Mouse (Mus musculus) olfactory bulb, adult 2 months (tissue): ENCODE measurements around the gene Garnl3.

Experiments
- CTCF ChIP-seq: fragments of 200-500 bp; IDR thresholded peaks from 2 replicates; pipeline ENCODE4 v1.5.1; 2012; ENCODE audit warnings: low read depth, mild to moderate bottlenecking, low read length, moderate library complexity; ENCODE audit not compliant: insufficient read depth
- POLR2A ChIP-seq: fragments of 200-500 bp; IDR thresholded peaks from 2 replicates; pipeline ENCODE4 v1.6.1; 2012; ENCODE audit warnings: mild to moderate bottlenecking, low read depth, low read length, moderate library complexity; ENCODE audit not compliant: insufficient read depth

DNA sequence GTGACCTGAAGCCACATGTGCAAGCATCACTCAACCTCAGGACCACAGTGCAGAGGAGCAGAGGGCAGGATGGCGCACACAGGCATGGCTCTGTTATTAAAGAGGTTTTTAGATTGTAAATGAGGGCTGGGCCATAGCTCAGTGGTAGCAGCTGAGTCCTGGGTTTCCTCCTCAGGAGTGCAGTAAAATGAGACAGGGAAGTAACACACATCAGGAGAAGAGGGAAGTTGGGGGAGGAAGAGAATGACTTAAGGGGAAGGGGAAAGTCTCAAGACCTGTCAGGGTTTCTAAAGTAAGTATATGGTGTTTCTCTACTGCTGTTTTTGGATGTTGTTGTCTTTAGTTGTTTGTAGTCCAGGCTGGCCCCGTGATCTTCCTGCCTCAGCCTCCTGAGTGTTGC is 7.0 kb upstream of the Garnl3 start:
- TF ChIP-seq POLR2A (no peak), CTCF (no peak)
